Mouse (Mus musculus) E14TG2a.4 (cell line): Measurements from ENCODE around the gene Car15.

Experiments
- CTCF ChIP-seq: conservative IDR thresholded peaks from 2 replicates; pipeline ENCODE4 v1.5.1; 2014; ENCODE audit warnings: low read length
- NANOG ChIP-seq: IDR thresholded peaks from 2 replicates; pipeline ENCODE4 v1.6.1; 2014; ENCODE audit warnings: borderline replicate concordance, low read length, mixed read lengths
- POU5F1 ChIP-seq: IDR thresholded peaks from 2 replicates; pipeline ENCODE4 v1.6.1; 2014; ENCODE audit warnings: low read length, borderline replicate concordance

DNA sequence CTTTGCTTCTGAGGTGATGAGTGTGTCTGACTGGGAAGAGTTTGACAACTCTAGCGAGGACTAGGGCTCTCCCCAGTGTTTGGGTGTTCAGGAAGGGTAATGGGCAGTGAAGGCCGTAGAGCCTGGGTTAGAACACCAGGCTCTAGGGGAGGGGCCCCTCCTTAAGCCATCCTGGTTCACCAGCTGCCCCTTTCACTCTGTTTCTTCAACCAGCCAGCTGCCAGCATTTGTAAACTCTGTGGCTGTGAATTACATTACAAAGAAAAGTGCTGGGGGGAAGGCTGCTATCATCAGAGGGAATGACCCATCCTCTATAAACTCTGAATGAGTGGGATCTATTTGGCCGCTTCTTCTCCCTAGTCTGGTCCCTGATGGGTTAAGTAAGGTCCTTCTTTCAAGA lies 45.4 kb downstream of the Car15 start:
- TF ChIP-seq CTCF (no peak), POU5F1 (no peak), NANOG (no peak)
